Mouse (Mus musculus) frontal cortex, postnatal 14 days (tissue): ENCODE results near the gene Mrpl20.
"Not testable (repeated sequence)": the region's sequence is repeated elsewhere in the genome, so short reads cannot be mapped to it uniquely, and the experiment has no call there.

ENCODE experiments used
- DNase-seq, 2 experiments: peaks; one replicate each; pipeline ENCODE4 v3.0.0; 2022; ENCODE audit warnings: low spot score in 2 of 2

Mrpl20 gene

GRCm38 (mm10) chr4:155783486-155784080 is 19.1 kb upstream of the Mrpl20 start:
- no peak for DNase-seq

DNA sequence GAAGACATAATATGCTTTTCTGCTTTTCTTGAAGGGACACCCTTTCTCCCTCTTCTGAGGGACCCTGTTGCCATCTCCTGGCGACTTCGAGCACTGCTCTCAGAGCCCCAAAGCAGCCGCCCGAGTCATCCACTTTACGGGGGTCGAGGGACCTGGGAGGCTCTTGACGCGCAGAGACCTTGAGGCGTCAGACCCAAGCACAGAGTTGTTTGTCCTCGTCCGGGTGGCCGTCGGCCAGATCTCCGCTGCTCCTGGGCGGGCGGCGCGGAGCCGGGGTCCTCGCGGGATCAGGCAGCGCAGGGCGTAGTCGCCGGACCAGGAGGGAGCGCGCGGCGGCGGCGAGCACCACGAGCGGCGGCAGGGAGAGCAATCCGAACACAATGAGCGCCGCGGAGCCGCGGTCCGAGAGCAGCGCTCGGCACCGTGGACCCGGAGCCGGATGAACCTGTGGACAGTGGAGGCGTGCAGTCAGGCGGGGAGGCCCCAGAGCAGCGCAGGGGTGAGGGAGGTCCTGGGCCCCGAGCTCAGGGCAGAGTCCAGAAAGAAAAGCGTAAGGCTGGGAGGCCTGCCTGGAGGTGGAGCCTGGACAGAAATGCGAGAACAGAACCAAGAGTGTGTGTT is 18.5 kb upstream of the Mrpl20 start:
- peak; percentile 66 to 75 for DNase-seq

GRCm38 (mm10) chr4:155785246-155785645 is 17.4 kb upstream of the Mrpl20 start:
- no peak for DNase-seq

GRCm38 (mm10) chr4:155785819-155786218 is 16.9 kb upstream of the Mrpl20 start, which contains the start of gene Tmem88b:
Gene Tmem88b, minus strand, starts transcription at chr4:155785874.
- no peak for DNase-seq

DNA sequence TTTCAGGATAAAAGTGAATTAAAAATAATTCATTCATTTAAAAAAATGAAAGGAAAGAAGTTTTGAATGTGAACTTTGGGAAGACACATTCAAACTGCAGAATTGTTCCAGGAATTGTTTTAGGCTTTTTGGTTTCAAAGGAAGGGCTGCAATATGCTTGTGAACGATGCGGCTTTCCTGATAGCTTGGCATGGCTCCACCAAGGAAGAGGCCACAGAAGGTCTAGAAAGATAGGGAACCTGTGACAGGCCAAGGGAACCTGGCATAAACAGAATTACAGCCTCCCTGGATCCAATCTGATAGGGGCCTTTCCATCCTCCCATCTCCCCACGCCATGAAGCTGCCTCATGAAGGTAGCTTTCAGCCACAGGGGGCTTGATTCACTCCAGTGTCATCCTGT is 14.4 kb upstream of the Mrpl20 start:
- no peak for DNase-seq

GRCm38 (mm10) chr4:155788833-155789232 is 13.8 kb upstream of the Mrpl20 start:
- DNase-seq, result not testable (repeated sequence)

DNA sequence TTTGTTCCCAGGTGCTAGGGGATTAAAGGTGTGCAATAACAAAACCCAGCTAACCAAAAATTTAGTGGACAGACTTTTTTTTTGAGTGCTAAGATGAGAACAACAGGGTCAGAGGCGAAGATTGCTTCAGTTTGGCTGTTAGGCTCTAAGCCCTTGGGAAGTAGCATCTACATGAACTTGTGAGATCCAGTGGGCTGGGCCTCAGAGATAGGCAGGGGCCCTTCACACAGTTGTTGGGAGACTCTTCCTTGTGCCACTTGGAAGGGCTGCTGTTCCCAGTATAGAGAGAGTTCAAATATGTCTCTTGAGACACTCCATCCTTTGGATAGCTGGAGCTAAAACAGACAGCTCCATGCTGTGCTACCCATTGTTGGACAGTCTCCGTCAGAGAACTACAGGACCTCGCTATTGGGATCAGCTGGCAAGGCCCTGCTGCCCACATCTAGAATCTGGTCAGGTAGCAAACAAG is 12.6 kb upstream of the Mrpl20 start, which contains the start of gene Ankrd65:
Ankrd65 (plus strand) TSS at position 419 of the 469 bp plus-strand sequence.
- no peak for DNase-seq

DNA sequence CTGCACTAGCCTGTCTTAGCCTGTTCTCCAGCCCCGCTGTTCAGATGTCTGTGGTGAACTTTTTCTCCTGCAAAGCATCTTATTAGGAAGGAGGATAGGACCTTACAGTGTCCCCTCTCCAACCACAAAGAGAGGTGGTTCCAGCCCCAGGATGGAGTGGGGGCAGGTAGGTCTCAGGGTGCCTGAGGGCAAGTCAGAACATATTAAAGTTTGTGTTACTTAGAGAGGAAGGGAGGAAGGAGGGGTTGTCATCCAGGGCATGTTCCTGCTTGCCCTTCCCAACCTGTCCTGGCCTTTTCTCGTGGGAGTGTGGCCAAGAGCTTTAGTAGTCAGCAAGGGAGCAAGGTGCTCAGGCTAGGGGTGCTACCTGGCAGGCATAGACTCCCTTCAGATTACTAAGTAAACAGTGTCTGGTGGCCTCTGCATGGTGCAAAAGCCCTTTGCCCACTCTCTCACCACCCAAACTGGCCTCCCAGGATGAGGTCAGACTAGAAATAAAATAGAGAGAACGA is 12.0 kb upstream of the Mrpl20 start:
- no peak for DNase-seq

DNA sequence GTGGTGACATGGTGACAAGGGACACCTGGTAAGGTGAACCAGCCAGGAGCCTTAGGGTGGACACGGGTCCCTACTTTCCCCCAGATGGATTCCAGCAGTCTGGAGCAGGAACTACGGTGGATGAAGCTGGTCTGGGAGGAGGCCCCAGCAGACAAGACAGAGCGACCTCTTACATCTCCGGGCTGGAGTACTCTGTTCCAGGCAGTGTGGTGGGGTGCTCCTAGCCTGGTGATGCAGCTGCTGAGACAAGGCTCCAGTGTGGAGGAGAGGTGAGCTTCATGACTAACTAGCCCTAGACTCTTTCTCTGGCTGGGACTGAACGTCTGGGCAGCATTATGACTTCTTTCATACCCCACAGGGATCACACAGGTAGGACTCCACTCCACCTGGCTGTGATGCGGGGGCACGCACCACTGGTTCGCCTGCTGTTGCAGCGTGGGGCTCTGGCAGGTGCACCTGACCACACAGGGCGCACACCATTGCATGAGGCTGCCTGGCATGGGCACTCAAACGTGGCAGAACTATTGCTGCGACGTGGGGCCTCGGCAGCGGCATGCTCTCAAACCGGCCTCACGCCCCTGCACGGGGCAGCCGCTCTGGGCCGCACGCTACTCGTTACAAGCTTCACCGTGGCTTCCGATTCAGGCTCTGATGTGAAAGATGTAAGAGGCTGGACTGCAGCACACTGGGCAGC is 11.3 kb upstream of the Mrpl20 start:
- DNase-seq, result no peak

DNA sequence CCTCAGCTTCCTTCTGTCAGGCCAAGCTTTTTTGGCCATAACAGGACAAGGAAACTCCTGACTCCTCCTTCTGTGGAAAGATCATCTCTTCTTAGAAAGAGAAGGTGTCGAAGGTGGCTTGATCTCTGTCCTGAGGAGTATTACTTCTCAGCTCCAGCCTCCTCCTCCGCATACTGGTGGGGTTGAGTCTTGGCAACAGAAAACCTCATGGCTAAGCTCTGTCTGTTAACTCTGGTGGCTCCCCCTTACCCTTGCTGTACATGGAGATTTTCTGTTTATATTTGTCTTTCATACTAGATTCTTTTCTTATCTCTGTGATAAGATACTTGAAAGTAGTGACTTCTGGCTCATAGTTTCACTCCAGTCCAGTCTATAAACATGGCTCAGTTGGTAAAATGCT is 8.9 kb upstream of the Mrpl20 start:
- DNase-seq, result no peak

- no peak for DNase-seq
Observed at GRCm38 (mm10) chr4:155802075-155802474, 603 bp upstream of the Mrpl20 start.

DNA sequence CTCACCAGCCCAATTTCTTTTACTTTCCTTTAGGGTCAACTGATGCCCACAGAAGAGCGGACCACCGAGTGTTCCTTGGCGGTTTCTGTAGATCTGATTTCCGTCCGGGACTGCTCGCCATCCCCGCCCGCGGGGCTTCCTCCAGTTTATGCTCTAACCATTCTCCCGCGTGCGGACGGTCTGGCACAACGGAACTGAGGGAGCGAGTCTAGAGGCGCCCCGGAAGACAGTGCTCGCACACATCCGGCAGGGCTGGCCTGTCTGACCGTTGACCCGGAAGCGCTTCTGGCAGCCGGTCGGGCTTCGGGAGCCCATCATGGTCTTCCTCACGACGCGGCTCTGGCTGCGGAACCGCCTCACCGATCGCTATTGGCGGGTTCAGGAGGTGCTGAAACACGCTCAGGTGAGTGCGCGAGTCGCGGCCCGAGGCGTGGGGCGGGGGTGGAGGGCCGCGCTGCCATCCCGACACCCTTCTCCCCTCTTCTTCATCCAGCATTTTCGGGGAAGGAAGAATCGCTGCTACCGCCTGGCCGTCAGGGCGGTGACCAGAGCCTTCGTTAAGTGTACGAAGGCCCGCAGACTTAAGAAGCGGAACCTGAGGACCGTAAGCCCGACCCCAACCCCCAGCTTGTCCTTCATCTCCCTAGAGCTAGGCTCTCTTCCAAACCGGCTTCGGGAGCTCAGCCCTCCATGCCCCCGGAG is 813 bp downstream of the Mrpl20 start:
- peak; percentile 91 to 97 for DNase-seq

GRCm38 (mm10) chr4:155807841-155808240 is 5.2 kb downstream of the Mrpl20 start:
- no peak for DNase-seq

DNA sequence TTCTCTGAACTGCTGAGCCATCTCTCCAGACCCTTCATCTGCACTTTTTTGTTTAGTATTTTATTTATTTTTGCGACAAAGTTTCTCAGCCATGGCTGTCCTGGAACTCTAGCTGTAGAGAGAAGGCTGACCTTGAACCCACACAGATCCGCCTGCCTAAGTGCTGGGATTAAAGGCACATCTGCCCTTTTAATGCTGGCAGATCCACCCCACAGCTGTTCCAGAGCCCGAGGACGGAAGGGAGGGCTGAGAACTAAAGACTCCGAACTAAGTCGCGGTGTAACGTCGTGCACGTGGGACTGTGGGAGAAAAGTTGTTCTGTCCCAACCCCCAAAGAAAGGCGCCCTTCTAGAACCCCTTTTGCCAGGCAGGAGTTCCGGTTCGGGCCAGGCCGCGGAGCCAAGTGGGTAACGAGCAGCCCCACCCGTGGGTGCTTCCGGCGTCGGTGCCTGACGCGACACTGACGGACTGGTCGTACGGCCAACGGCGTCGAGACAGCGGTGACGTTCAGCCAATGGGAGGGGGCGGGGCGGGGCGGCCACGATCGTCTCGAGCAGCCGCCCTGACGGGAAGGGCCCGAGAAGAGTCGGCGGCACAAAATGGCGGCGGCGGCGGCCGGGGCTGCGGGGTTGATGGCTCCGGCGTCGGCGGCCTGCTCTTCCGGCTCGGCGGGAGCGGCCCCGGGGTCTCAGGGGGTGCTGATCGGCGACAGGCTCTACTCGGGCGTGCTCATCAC is 9.4 kb downstream of the Mrpl20 start, which contains the start of gene Ccnl2:
Ccnl2 (plus strand) TSS at position 561 of the 736 bp plus-strand sequence.
- peak; percentile 89 to 90 for DNase-seq

DNA sequence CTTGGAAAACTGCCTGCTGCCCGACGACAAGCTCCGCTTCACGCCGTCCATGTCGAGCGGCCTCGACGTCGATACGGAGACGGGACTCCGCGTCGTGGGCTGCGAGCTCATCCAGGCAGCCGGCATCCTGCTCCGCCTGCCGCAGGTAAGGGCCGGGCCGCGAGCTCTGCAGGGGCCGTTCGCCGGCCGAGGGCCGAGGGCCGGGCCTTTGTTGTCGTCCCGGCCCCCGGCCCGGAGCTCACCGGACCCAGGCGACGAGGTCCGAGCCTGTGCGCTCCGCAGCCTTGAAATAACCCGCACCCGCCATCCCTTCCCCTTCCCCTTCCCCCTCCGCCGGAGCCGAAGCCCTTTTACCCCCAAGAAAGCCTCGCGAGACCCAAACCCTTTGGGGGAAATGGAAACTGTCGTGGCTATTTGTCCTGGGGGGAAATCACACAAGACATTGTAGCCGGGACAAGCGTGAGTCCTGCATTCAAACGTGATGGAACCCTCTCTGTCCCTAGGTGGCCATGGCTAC is 10.0 kb downstream of the Mrpl20 start:
- DNase-seq, result no peak

GRCm38 (mm10) chr4:155817533-155817932 is 14.9 kb downstream of the Mrpl20 start:
- DNase-seq, result no peak

DNA sequence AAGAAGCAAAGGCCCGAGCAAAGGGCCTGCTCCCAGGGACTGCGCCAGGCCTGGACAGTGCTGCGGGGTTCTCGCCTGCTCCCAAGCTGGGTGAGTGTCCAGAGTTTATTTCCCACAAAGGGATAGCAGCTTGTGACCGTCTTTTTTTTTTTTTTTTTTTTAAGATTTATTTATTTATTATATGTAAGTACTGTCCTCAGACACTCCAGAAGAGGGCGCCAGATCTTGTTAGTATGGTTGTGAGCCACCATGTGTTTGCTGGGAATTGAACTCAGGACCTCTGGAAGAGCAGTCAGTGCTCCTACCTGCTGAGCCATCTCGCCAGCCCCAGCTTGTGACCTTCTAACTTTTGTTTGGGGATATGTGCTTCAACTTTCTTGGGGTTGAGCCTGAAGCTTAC is 18.3 kb downstream of the Mrpl20 start:
- no peak for DNase-seq

- DNase-seq, result no peak
Observed at GRCm38 (mm10) chr4:155823443-155823842, 20.8 kb downstream of the Mrpl20 start.

GRCm38 (mm10) chr4:155829866-155830265 is 27.2 kb downstream of the Mrpl20 start:
- DNase-seq, result no peak

DNA sequence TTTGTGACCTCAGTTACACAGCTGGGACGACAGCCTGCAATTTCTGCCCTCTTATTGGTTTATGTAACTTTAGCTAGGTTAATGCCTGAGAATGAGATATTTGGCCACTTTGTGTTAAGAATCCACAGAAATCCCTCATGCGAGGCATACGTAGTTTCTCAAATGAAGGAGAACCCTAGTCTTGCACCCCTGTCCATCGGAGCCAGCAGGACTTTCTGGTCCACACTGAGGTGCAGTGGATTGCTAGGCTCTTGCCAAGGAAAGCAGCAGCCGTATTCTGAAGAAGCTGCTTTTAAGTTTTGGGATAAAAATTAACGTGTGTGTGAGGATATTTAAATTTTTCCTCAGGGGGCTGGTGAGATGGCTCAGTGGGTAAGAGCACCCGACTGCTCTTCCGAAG is 27.9 kb downstream of the Mrpl20 start:
- no peak for DNase-seq

GRCm38 (mm10) chr4:155831205-155831766 is 28.6 kb downstream of the Mrpl20 start, which contains the start of gene Aurkaip1:
Gene Aurkaip1, plus strand, starts transcription at chr4:155831272.
- DNase-seq, result peak; percentile 90 to 95
